Mouse (Mus musculus): ENCODE measurements around the gene Usp7. TPM values are rescaled to one million over a fixed set of nuclear protein-coding genes. Genes with fewer than 3 reads are reported as not detected.

Usp7 gene
- polyA plus RNA-seq, 1 experiment from 2014 or later = 15.8 TPM

DNA sequence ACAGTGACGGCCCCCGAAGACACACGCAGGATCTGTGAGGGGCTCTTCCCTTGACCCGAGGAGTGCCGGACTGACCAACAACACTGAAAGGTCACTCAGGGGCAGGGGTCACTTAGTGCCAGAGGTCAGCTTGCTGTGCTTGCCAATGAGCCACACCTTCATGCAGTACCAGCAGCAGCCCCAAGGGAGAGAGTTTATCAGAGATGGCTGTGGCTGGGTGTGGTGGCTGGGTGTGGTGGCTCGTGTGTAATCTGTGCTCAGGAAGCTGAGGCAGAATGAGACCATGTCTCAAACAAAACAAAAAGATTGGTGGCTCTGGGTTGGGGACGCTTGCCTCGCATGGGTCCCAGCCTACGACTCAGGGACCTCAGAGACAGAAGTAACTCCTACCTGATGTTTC is 136.5 kb downstream of the Usp7 start:
- no peak overlapping the region for H3K27ac ChIP-seq (ENCODE audit: low read depth)
- DNase-seq (peak; percentile 68), ATAC-seq (peak; percentile 62)
- H3K9me3 ChIP-seq (ENCODE audit: low read length) = no peaks in the 10 kb centered on the region
- H3K9ac ChIP-seq (replicated peaks) = no peak overlapping the region
- peaks cover 78% of the 10 kb centered on the region for H3K36me3 ChIP-seq (replicated peaks; ENCODE audit: insufficient read depth, low read length)
- peak; percentile 63 for TF ChIP-seq CTCF (IDR thresholded peaks at IDR 0.05; ENCODE audit: low read depth)
- TF ChIP-seq EP300 (IDR thresholded peaks at IDR 0.05; ENCODE audit: low read depth) = no peak
- H3K27me3 ChIP-seq (ENCODE audit: insufficient read depth, low read length) = no peaks in the 10 kb centered on the region
- no peak overlapping the region for H3K4me2 ChIP-seq (ENCODE audit: low read depth, low read length)
- no peak overlapping the region for H3K4me3 ChIP-seq (ENCODE audit: low read depth, low read length)
- WGBS (ENCODE audit: insufficient replicate concordance) = 63% methylated on average over 9 of the region's 9 CpGs
- H3K4me1 ChIP-seq (ENCODE audit: insufficient read depth) = peaks cover 5% of the 10 kb centered on the region; the same call in 1 of the 2 replicates

DNA sequence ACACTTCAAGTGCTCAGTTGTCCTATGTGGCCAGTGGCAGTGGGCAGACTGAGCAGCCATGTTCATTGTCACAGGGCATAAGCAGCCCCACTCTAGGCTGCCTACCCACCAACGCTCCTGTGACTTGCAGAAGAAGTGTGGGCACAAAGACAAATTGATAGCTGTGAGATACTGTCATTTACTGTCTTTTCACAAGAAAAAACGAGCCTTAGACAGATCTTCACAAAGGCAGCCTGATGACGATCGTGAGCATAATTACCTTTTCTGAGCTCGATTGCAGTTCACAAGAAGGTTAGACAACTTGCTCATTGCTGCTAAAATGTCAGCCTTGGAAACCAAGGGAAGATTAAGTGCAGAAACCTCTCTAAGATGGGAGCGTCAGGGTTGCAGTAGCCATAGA is 137.0 kb downstream of the Usp7 start:
- Histone ChIP-seq H3K27ac (ENCODE audit: low read depth) (no peak overlapping the region), H3K36me3 (replicated peaks; ENCODE audit: insufficient read depth, low read length) (peaks cover 75% of the 10 kb centered on the region), H3K27me3 (ENCODE audit: insufficient read depth, low read length) (no peaks in the 10 kb centered on the region), H3K9me3 (ENCODE audit: low read length) (no peaks in the 10 kb centered on the region), H3K9ac (replicated peaks) (no peak overlapping the region), H3K4me3 (ENCODE audit: low read depth, low read length) (no peak overlapping the region), H3K4me1 (ENCODE audit: insufficient read depth) (peaks cover 5% of the 10 kb centered on the region; the same call in 1 of the 2 replicates), H3K4me2 (ENCODE audit: low read depth, low read length) (no peak overlapping the region)
- ATAC-seq = no peak
- no peak for DNase-seq
- 82% methylated on average over 6 of the region's 6 CpGs for WGBS (ENCODE audit: insufficient replicate concordance)
- TF ChIP-seq EP300 (IDR thresholded peaks at IDR 0.05; ENCODE audit: low read depth) (no peak), CTCF (IDR thresholded peaks at IDR 0.05; ENCODE audit: low read depth) (no peak)

DNA sequence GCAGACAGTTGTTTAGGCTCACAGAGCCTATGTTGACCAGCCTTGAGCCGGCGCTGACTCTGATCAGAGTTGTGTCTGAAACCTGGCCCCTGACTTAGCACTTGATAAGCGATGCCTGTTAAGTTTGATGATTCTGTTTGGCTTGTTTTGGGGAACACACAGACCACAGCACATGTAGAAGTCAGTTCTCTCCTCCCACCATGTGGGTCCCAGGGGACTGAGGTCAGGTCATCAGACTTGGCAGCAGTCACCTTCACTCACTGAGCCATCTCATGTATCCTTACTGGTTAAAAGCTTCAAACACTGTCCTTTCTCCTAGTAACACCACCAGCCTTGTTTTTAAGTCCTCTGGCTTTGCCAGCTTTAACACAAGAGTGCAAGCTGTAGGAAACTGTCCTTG is 142.1 kb downstream of the Usp7 start:
- Histone ChIP-seq H3K9me3 (ENCODE audit: low read length) (no peaks in the 10 kb centered on the region), H3K9ac (replicated peaks) (no peak overlapping the region), H3K27ac (ENCODE audit: low read depth) (no peak overlapping the region), H3K4me1 (ENCODE audit: insufficient read depth) (no peaks in the 10 kb centered on the region), H3K4me3 (ENCODE audit: low read depth, low read length) (no peak overlapping the region), H3K36me3 (replicated peaks; ENCODE audit: insufficient read depth, low read length) (peaks cover 80% of the 10 kb centered on the region), H3K4me2 (ENCODE audit: low read depth, low read length) (no peak overlapping the region), H3K27me3 (ENCODE audit: insufficient read depth, low read length) (no peaks in the 10 kb centered on the region)
- TF ChIP-seq CTCF (IDR thresholded peaks at IDR 0.05; ENCODE audit: low read depth) (no peak), EP300 (IDR thresholded peaks at IDR 0.05; ENCODE audit: low read depth) (no peak)
- 93% methylated on average over 3 of the region's 3 CpGs for WGBS (ENCODE audit: insufficient replicate concordance)
- DNase-seq = no peak
- ATAC-seq = no peak

DNA sequence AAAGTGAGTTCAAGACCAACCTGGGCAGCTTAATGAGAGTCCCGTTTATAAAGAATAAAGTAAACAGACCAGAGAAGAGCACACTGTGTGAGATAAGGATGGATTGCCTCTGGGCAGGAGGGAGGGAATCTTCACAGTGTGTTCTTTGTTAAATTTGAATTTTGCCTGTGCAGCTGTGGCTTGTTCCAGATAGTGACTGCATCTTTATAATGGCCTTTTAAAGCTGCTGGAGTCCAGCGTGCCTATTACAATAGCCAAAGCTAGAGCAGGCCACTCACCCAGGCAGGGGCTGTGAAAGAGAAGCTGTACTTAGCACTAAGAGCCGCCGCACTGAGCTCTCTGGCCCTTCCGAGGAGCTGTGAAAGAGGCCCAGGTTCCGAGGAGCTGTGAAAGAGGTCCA is 146.6 kb downstream of the Usp7 start:
- no peaks in the 10 kb centered on the region for H3K9me3 ChIP-seq (ENCODE audit: low read length)
- no peak overlapping the region for H3K9ac ChIP-seq (replicated peaks)
- H3K4me2 ChIP-seq (ENCODE audit: low read depth, low read length) = no peak overlapping the region
- no peak overlapping the region for H3K4me3 ChIP-seq (ENCODE audit: low read depth, low read length)
- no peaks in the 10 kb centered on the region for H3K4me1 ChIP-seq (ENCODE audit: insufficient read depth)
- no peaks in the 10 kb centered on the region for H3K27me3 ChIP-seq (ENCODE audit: insufficient read depth, low read length)
- no peak for TF ChIP-seq EP300 (IDR thresholded peaks at IDR 0.05; ENCODE audit: low read depth)
- TF ChIP-seq CTCF (IDR thresholded peaks at IDR 0.05; ENCODE audit: low read depth) = no peak
- no peak overlapping the region for H3K27ac ChIP-seq (ENCODE audit: low read depth)
- peaks cover 82% of the 10 kb centered on the region for H3K36me3 ChIP-seq (replicated peaks; ENCODE audit: insufficient read depth, low read length)
- WGBS (ENCODE audit: insufficient replicate concordance) = 86% methylated on average over 6 of the region's 6 CpGs
- no peak for DNase-seq
- no peak for ATAC-seq

DNA sequence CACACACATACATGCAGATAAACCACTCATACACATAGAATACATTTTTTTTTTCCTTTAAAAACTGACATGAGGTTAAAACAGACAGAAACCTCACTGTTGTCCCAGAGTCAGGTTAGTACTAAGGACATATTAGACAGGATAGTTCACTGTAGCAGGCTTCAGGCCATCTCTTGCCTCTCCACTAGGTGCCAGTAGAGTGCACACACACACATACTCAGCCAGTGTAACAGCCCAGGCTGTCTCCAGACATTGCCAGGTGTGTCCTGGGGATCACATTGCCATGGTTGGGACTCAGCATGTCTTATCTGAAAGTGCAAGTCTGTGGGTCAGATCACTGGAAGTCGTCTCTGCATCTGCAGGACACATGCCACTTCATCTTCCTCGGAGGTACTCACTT is 148.3 kb downstream of the Usp7 start:
- WGBS (ENCODE audit: insufficient replicate concordance) = 65% methylated on average over 2 of the region's 2 CpGs
- no peaks in the 10 kb centered on the region for H3K9me3 ChIP-seq (ENCODE audit: low read length)
- H3K4me3 ChIP-seq (ENCODE audit: low read depth, low read length) = no peak overlapping the region
- TF ChIP-seq EP300 (IDR thresholded peaks at IDR 0.05; ENCODE audit: low read depth) = no peak
- TF ChIP-seq CTCF (IDR thresholded peaks at IDR 0.05; ENCODE audit: low read depth) = peak; percentile 95
- H3K9ac ChIP-seq (replicated peaks) = no peak overlapping the region
- H3K36me3 ChIP-seq (replicated peaks; ENCODE audit: insufficient read depth, low read length) = peaks cover 69% of the 10 kb centered on the region
- DNase-seq (peak; percentile 62), ATAC-seq (peak; percentile 86)
- H3K4me1 ChIP-seq (ENCODE audit: insufficient read depth) = peaks cover 13% of the 10 kb centered on the region
- H3K27ac ChIP-seq (ENCODE audit: low read depth) = no peak overlapping the region
- no peak overlapping the region for H3K4me2 ChIP-seq (ENCODE audit: low read depth, low read length)
- no peaks in the 10 kb centered on the region for H3K27me3 ChIP-seq (ENCODE audit: insufficient read depth, low read length)

Other genes starting within 250 kb of the Usp7 start
- 37.2 and 38.0 TPM in 2 replicates for gene Pmm2, start 154.6 kb downstream of the Usp7 start, polyA plus RNA-seq (2015; fragmentation: Nextera tagmentation; extraction: Ambion mirVana)
- 6.2 and 7.0 TPM in 2 replicates for gene Tmem186, start 154.6 kb downstream of the Usp7 start, polyA plus RNA-seq (2015; fragmentation: Nextera tagmentation; extraction: Ambion mirVana)
- gene Carhsp1, start 120.2 kb downstream of the Usp7 start, polyA plus RNA-seq (2015; fragmentation: Nextera tagmentation; extraction: Ambion mirVana) = 65.4 and 71.2 TPM in 2 replicates
- gene Gm5767, start 111.5 kb downstream of the Usp7 start, polyA plus RNA-seq (2015; fragmentation: Nextera tagmentation; extraction: Ambion mirVana) = 0.43 TPM in 1 of 2 replicates, not detected in the other
- 7.1 and 7.5 TPM in 2 replicates for gene 1810013L24Rik, start 37.8 kb upstream of the Usp7 start, polyA plus RNA-seq (2015; fragmentation: Nextera tagmentation; extraction: Ambion mirVana)

Data from liver, postnatal 0 days (tissue).